Mouse (Mus musculus): ENCODE results near the gene Nfix. TPM values are rescaled to one million over a fixed set of nuclear protein-coding genes. Genes with fewer than 3 reads are reported as not detected.

Nfix gene
- polyA plus RNA-seq, 1 experiment from 2014 or later: 28.7 TPM

DNA sequence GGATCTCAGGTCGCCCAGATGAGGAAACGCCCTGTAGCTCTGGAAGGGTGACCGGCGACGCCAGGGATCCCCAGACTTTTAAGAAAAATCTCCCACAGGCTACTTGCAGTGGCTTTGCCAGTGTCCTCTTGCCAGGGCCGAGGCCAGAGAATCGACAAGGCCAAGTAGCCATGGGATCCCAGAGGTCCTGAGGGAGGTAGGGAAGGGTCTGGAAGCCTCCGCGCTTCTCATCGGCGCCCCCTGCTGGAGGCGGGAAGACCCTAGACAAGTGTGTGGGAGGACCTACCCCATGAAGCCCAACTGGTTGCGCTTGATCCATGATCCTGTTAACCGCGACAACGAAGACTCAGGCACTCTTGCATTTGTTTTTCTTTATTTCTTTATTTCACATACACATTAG lies 95.8 kb downstream of the Nfix start:
- no peaks in the 10 kb centered on the region for H3K9me3 ChIP-seq
- peaks cover 57% of the 10 kb centered on the region for H3K4me1 ChIP-seq
- H3K9ac ChIP-seq: no peak overlapping the region

DNA sequence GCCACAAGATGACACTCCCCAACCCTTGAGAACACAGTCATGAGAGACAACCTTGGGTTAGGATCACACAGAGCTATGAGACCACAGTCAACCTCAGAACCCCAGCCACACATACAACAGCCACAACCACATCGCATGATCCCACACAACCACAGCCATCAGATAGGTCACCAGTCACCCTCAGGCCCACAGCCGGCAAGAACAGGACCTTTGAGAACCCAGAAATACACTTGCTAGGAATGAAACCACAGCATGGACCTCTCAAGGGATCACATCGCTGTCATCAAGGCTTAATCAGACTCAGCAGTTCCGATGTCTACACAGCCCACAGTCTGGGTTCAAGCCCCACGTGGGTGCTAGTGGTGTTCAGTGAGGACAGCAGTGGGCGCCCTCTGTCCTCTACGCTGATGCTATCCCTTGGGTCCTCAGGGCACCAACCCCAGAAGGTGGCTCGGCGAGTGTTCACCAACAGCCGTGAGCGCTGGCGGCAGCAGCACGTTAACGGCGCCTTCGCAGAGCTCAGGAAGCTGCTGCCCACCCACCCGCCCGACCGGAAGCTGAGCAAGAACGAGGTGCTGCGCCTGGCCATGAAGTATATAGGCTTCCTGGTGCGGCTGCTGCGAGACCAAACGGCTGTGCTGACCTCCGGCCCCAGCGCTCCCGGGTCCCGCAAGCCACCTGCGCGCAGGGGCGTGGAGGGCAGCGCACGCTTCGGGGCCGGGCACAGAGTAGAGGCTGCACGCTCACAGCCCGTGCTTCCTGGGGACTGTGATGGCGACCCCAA lies 96.5 kb downstream of the Nfix start:
- Histone ChIP-seq H3K9ac (no peak overlapping the region), H3K27ac (peak overlapping the region; percentile 31; the same call in 1 of the 2 replicates), H3K36me3 (peaks cover 12% of the 10 kb centered on the region), H3K4me3 (replicated peaks) (peak overlapping the region; percentile 31), H3K9me3 (no peaks in the 10 kb centered on the region), H3K4me1 (peaks cover 50% of the 10 kb centered on the region), H3K27me3 (replicated peaks) (peaks cover 48% of the 10 kb centered on the region), H3K4me2 (peak overlapping the region; percentile 54)
- ATAC-seq (ENCODE audit: insufficient read depth, low FRiP score, low read depth): no peak
- WGBS: 23% methylated on average over 38 of the region's 38 CpGs

More for the DNA sequence above, 95.8 kb downstream of the Nfix start:
- ATAC-seq (ENCODE audit: insufficient read depth, low FRiP score, low read depth): no peak
- H3K4me2 ChIP-seq: peak overlapping the region; percentile 54
- H3K36me3 ChIP-seq: peaks cover 6% of the 10 kb centered on the region; the same call in 1 of the 2 replicates
- peaks cover 50% of the 10 kb centered on the region for H3K27me3 ChIP-seq (replicated peaks)
- H3K4me3 ChIP-seq (replicated peaks): peak overlapping the region; percentile 31
- WGBS: 15% methylated on average over 16 of the region's 16 CpGs
- H3K27ac ChIP-seq: peak overlapping the region; percentile 31; the same call in 1 of the 2 replicates

DNA sequence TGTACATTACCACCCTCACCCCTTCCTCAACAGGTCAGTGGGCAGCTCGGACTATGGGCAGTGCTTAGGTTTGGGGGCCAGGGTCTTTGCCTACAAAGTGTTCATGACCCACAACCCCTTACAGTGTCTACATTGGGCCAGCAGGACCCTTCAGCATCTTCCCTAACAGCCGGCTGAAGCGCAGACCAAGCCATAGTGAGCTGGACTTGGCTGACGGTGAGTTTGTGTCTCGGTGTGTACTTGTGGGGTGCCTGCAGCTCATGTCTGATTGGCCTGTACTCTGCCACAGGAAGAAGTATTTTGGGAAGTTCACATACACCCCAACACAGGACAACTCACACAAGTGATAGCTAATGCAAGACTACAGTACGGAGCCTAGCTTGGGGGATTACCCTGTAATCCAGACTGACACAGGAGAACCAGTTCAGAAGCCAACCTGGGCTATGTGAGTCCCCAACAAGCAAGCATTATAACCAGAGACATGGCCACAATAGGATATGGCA lies 97.1 kb downstream of the Nfix start:
- WGBS: 77% methylated on average over 6 of the region's 6 CpGs
- Histone ChIP-seq H3K9me3 (no peaks in the 10 kb centered on the region), H3K36me3 (peaks cover 17% of the 10 kb centered on the region), H3K4me2 (peak overlapping the region; percentile 54), H3K27me3 (replicated peaks) (peaks cover 44% of the 10 kb centered on the region), H3K27ac (no peak overlapping the region), H3K4me1 (peaks cover 46% of the 10 kb centered on the region), H3K9ac (no peak overlapping the region), H3K4me3 (replicated peaks) (peak overlapping the region; percentile 29)
- ATAC-seq (ENCODE audit: insufficient read depth, low FRiP score, low read depth): no peak

DNA sequence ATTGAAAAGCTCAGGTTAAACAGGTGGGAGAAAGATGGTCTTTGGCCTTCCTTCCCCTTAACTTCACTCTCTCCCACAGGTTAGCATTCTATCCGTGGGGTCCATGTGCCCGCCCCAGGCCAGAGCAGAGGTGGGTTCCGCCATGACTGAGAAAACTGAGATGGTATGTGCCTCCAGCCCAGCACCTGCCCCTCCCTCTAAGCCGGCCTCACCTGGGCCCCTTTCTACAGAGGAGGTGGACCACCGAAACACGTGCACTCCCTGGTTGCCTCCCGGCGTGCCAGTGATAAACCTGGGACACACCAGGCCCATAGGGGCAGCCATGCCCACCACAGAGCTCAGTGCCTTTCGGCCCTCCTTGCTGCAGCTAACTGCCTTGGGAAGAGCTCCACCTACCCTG lies 97.6 kb downstream of the Nfix start:
- 77% methylated on average over 9 of the region's 9 CpGs for WGBS
- H3K36me3 ChIP-seq: peaks cover 19% of the 10 kb centered on the region
- H3K9me3 ChIP-seq: no peaks in the 10 kb centered on the region
- H3K27me3 ChIP-seq (replicated peaks): peaks cover 40% of the 10 kb centered on the region
- peak overlapping the region; percentile 29 for H3K4me3 ChIP-seq (replicated peaks)
- no peak overlapping the region for H3K9ac ChIP-seq
- ATAC-seq (ENCODE audit: insufficient read depth, low FRiP score, low read depth): no peak
- H3K4me2 ChIP-seq: peak overlapping the region; percentile 54
- 0 out of 2 replicates have a peak overlapping the region, but pooled peaks have one; percentile 72 for H3K27ac ChIP-seq
- peaks cover 41% of the 10 kb centered on the region for H3K4me1 ChIP-seq

DNA sequence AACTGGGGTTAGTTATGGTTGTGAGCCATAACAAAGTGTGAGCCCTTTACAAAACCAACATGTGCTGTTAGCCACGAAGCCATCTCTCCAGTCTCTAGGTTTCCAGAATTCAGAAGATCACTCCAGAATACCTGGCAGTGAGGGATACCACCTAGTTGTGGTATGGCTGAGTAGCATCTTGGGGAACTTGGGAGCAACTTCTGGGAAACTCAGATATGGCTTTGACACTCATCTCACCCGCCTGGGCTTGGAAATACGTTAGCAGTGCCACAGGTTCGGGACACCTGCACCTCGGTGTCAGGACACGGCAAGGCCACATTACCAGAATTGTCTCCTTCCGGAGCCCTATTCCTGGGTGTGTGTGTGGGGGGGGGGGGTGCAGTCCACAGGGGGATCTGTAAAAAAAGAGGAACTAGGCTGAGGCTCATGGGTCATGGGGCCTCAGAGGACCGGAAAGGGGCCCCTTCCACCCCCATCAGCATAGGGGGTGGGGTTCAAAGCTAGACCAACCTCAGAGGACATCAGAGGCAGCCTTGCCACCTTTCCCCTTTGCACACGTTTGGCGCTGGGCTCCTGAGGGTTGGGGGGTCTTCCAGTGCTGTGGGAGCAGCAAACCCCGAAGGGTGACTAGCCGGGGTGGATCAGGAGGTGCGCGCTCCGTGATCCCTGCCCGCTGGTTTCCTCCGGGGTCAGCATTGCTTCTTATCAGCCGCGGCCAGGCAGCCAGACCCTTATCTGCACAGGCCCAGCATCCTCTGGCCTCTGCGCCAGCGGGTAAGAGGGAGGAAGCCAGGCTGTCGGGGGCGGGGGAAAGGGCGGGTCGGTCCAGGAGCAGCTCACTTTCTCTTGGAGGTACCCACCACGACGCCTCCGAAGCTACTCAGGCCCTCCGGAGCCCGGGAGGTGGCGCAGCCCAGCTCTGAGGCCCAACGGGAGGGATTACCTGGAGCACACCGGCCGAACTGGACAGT lies 98.9 kb downstream of the Nfix start, which contains the start of gene Lyl1:
Gene Lyl1, plus strand, starts transcription at position 517 of the 971 bp plus-strand sequence.
- no peak within 1 kb of the TSS for H3K9ac ChIP-seq
- peaks cover 29% of the 10 kb centered on the region for H3K4me1 ChIP-seq
- ATAC-seq (ENCODE audit: insufficient read depth, low FRiP score, low read depth): peak; percentile 82
- peaks cover 28% of the 10 kb centered on the region for H3K36me3 ChIP-seq
- H3K4me3 ChIP-seq (replicated peaks): peak within 1 kb of the TSS; percentile 29
- no peaks in the 10 kb centered on the region for H3K9me3 ChIP-seq
- 15% methylated on average over 34 of the region's 34 CpGs for WGBS
- peak within 1 kb of the TSS; percentile 72 for H3K27ac ChIP-seq
- H3K4me2 ChIP-seq: peak within 1 kb of the TSS; percentile 54
- peaks cover 28% of the 10 kb centered on the region for H3K27me3 ChIP-seq (replicated peaks)

DNA sequence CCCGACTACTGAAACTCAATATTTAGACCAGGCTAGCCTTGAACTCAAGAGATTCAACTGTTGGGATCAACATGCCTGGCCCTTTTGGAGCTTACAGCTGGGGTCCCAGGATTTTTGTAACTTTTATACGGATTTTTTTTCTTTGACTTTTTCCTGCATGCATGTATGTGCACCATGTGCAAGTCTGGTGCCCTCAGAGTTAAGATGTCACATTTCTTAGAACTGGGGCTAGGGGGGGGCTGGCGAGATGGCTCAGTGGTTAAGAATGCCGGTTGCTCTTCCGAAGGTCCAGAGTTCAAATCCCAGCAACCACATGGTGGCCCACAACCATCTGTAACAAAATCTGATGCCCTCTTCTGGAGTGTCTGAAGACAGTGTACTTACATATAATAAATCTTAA lies 99.6 kb downstream of the Nfix start:
- H3K27ac ChIP-seq: peak overlapping the region; percentile 69; the same call in 1 of the 2 replicates
- H3K9me3 ChIP-seq: no peaks in the 10 kb centered on the region
- no peak for ATAC-seq (ENCODE audit: insufficient read depth, low FRiP score, low read depth)
- WGBS: 76% methylated on average over 5 of the region's 5 CpGs
- H3K27me3 ChIP-seq (replicated peaks): peaks cover 28% of the 10 kb centered on the region
- H3K4me3 ChIP-seq (replicated peaks): no peak overlapping the region
- H3K4me1 ChIP-seq: peaks cover 27% of the 10 kb centered on the region
- no peak overlapping the region for H3K9ac ChIP-seq
- no peak overlapping the region for H3K4me2 ChIP-seq
- H3K36me3 ChIP-seq: peaks cover 29% of the 10 kb centered on the region

DNA sequence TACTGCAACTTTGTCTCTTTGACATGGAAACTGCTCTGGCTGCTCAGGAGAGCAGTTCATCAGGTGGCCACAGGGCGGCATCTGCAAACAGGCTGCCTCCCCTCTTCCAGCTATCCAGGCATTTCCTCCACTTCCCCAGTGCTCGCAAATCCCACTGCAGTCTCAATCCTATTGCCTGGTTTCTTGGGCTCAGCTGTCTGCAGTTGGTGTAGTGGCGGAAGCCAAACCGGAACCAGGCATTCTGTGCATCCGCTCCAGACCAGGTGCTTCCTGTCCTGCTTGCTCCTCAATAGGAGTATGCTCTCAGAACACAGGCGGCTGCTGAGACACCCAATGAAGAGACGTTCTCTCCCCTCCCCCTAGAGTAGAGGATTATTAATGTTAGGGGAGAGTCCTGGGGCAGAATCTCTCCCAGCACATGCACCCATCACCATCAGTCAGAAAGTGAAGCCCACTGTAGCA lies 100.3 kb downstream of the Nfix start:
- Histone ChIP-seq H3K4me2 (no peak overlapping the region), H3K27ac (peak overlapping the region; percentile 69; the same call in 1 of the 2 replicates), H3K9me3 (no peaks in the 10 kb centered on the region), H3K36me3 (peaks cover 33% of the 10 kb centered on the region), H3K4me3 (replicated peaks) (no peak overlapping the region), H3K27me3 (replicated peaks) (peaks cover 28% of the 10 kb centered on the region), H3K4me1 (peaks cover 21% of the 10 kb centered on the region), H3K9ac (no peak overlapping the region)
- 49% methylated on average over 7 of the region's 7 CpGs for WGBS
- ATAC-seq (ENCODE audit: insufficient read depth, low FRiP score, low read depth): no peak

DNA sequence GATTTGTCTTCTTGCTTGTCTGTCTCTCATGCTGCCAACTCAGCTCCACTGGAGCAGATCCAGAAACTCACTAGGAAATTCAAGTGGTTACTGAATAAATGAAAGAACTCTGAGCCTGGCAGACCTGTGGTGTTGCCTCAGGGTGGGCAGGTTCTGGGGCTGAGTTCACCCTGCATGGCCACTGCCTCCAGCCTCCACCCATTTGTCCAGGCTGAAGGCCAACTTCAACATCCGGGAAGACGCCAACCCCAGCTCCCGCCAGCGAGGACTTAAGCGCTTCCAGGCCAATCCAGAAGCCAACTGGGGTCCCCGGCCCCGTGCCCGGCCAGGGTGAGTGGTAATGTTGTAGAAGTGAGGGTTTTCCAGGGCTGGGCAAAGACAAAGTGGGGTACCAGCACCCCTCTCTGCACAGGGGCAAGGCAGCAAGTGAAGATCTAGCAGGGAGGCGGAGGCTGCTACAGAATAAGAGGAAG lies 101.2 kb downstream of the Nfix start:
- peak overlapping the region; percentile 67; the same call in 1 of the 2 replicates for H3K27ac ChIP-seq
- peaks cover 18% of the 10 kb centered on the region for H3K27me3 ChIP-seq (replicated peaks)
- H3K9ac ChIP-seq: no peak overlapping the region
- peaks cover 11% of the 10 kb centered on the region for H3K4me1 ChIP-seq
- no peak overlapping the region; the same call in 1 of the 2 replicates for H3K4me2 ChIP-seq
- ATAC-seq (ENCODE audit: insufficient read depth, low FRiP score, low read depth): no peak
- no peaks in the 10 kb centered on the region for H3K9me3 ChIP-seq
- H3K4me3 ChIP-seq (replicated peaks): no peak overlapping the region
- peaks cover 33% of the 10 kb centered on the region for H3K36me3 ChIP-seq
- WGBS: 84% methylated on average over 9 of the region's 9 CpGs

DNA sequence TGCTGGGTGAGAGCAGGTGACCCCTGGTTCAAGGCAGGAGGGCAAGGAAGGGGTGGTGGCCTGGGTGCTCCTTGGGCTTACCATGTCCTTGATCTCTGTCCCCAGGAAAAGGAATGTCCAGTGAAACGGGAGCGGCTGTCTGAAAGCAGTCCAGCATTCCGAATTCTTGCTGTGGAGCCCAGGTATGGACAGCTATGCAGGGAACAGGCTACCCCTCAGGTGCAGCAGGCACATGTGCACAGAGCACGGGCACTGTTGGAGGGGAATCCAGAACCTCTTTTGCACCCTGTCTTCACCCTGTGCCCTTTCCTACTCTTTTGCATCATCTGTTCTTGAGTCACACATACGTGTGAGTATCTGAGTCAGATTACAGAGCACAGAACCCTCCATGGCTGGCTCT lies 101.9 kb downstream of the Nfix start:
- no peak overlapping the region for H3K27ac ChIP-seq
- H3K9ac ChIP-seq: no peak overlapping the region
- H3K27me3 ChIP-seq (replicated peaks): peaks cover 13% of the 10 kb centered on the region
- H3K4me3 ChIP-seq (replicated peaks): no peak overlapping the region
- H3K36me3 ChIP-seq: peaks cover 39% of the 10 kb centered on the region
- 90% methylated on average over 5 of the region's 5 CpGs for WGBS
- peaks cover 5% of the 10 kb centered on the region for H3K4me1 ChIP-seq
- ATAC-seq (ENCODE audit: insufficient read depth, low FRiP score, low read depth): no peak
- no peak overlapping the region for H3K4me2 ChIP-seq
- H3K9me3 ChIP-seq: no peaks in the 10 kb centered on the region

DNA sequence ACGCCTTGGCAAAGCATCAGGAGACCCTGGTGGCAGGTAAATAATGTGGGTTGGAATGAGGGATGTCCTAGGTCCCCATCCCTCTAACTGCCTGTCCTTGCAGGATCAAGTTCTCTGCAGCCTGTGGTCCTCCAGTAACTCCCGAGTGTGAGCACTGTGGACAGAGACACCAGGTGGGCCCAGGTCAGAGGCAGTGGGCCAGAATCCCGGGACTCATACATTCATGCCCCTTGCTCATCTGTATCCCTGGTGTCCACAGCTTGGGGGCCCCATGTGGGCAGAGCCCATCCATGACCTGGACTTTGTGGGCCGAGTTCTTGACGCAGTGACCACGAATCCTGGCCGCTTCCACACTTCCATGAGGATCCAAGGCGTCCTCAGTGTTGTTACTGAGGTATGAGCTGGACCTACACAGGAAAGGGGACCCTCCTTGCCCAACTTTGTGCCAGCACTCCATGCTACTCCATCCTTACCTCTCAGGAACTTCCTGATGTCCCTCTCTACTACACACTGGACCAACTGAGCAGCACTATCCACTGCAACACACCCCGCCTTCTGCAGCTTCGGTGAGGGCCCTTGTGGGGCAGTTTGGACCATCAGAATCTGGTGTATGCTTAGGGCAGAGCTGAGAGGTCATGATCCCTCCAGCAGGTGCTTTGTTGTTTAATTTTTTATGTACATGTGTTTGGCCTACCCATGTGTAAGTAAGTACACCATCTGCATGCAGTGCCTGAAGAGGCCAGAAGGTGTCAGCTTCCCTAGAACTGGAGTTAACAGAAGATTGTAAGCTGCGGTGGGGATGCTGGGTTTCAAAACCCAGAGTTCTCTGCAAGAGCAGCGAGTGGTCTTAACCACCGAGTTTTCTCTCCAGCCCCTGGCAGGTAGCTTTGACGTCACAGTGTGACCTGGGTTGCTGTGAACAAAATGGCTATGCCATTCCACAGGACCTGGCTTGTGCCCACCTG lies 102.7 kb downstream of the Nfix start:
- H3K4me2 ChIP-seq: no peak overlapping the region
- peaks cover 5% of the 10 kb centered on the region for H3K4me1 ChIP-seq
- no peaks in the 10 kb centered on the region for H3K9me3 ChIP-seq
- H3K27me3 ChIP-seq (replicated peaks): peaks cover 8% of the 10 kb centered on the region; the same call in 1 of the 2 replicates
- ATAC-seq (ENCODE audit: insufficient read depth, low FRiP score, low read depth): no peak
- H3K36me3 ChIP-seq: peaks cover 43% of the 10 kb centered on the region
- H3K4me3 ChIP-seq (replicated peaks): no peak overlapping the region
- WGBS: 84% methylated on average over 14 of the region's 14 CpGs
- no peak overlapping the region for H3K27ac ChIP-seq
- no peak overlapping the region for H3K9ac ChIP-seq
